Mouse (Mus musculus): ENCODE data around the gene Khdc1a. TPM values are rescaled to one million over a fixed set of nuclear protein-coding genes. Genes with fewer than 3 reads are reported as not detected.
"Not testable (repeated sequence)": the region's sequence is repeated elsewhere in the genome, so short reads cannot be mapped to it uniquely, and the experiment has no call there.

The Khdc1a gene
- polyA plus RNA-seq, 1 experiment, result not detected

DNA sequence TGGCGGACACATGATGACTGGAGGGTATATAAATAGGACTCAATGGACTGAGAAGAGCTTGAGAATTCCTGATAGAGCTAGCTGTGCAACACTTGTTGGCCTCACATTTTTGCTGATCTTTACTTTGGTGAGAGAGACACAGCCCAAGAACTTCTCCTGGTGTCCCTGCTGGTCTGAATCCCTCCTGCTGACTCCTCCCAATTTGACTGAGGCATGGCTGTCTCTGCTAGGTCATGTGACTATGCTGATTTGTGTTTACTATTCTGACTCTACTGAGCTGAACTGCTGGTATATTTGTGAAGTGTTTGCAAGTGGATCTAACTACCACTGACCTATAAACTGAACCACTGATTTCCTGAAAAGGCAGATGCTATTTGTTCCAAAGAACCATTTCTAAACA, 27.8 kb upstream of the Khdc1a start:
- WGBS, result 97% methylated on average over 1 of the region's 1 CpGs

DNA sequence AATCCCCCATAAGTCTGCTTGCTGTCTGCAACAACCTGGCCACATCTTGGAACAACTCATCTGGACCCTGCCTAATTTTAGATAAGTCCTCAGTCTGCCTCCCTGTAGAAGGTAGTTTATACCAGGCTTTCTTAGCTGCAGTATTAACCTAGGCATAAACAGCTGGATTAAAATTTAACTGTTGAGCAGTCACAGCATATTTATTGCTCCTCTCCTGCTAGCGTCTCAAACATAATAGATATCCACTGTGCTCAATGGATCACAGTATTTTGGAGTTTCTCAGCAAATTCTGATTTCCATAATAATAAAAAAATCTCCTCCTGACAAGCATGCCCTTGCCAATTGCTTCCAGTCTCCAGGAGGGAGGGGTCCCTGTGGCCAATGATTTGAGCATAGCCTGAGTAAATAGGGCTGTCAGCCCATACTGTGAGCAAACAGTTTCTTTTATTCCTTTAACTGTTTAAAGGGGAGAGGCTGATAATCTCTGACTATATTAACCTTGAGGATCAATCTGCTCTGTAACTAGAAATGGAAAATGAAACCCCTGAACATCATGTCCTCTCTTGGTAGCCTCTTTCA, 25.4 kb upstream of the Khdc1a start:
- 37% methylated on average over 1 of the region's 1 CpGs for WGBS

More for the DNA sequence above, 27.8 kb upstream of the Khdc1a start:
- no peak overlapping the region for H3K4me3 ChIP-seq (ENCODE audit: insufficient read depth, low read depth, low read length)
- TF ChIP-seq CTCF (IDR thresholded peaks at IDR 0.05; ENCODE audit: insufficient read depth, low read depth, low read length) (no peak), POLR2A (IDR thresholded peaks at IDR 0.05; ENCODE audit: insufficient read depth, low read depth, low read length) (no peak)
- H3K27ac ChIP-seq (ENCODE audit: insufficient read depth, low read depth, low read length), result no peak overlapping the region
- H3K4me1 ChIP-seq (ENCODE audit: control insufficient read depth, insufficient read depth, low read length), result no peaks in the 10 kb centered on the region

DNA sequence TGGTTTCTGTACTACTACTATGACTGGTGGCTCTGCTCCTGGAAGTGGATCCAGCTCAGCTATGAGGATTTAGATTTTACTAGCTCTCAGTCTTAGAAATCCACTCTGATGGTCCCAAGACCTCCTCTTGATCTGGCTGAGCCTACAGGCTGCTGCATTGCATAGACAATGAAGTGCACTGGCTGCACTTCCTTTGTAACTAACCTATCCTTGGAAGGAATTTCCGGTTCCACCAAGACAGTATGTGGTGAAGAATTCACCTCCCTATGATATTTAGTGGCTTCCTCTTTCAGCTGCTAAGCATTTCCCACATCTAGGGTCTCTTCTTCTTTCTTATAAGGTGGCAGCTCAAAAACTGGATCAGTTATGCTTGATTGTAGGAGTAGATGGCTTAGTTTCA, 24.8 kb upstream of the Khdc1a start:
- TF ChIP-seq POLR2A (IDR thresholded peaks at IDR 0.05; ENCODE audit: insufficient read depth, low read depth, low read length), result no peak
- TF ChIP-seq CTCF (IDR thresholded peaks at IDR 0.05; ENCODE audit: insufficient read depth, low read depth, low read length), result no peak
- WGBS, result 84% methylated on average over 1 of the region's 1 CpGs
- H3K27ac ChIP-seq (ENCODE audit: insufficient read depth, low read depth, low read length), result no peak overlapping the region
- H3K4me3 ChIP-seq (ENCODE audit: insufficient read depth, low read depth, low read length), result no peak overlapping the region
- H3K4me1 ChIP-seq (ENCODE audit: control insufficient read depth, insufficient read depth, low read length), result no peaks in the 10 kb centered on the region

More for the DNA sequence above, 25.4 kb upstream of the Khdc1a start:
- no peak overlapping the region for H3K4me3 ChIP-seq (ENCODE audit: insufficient read depth, low read depth, low read length)
- no peaks in the 10 kb centered on the region for H3K4me1 ChIP-seq (ENCODE audit: control insufficient read depth, insufficient read depth, low read length)
- no peak overlapping the region for H3K27ac ChIP-seq (ENCODE audit: insufficient read depth, low read depth, low read length)
- no peak for TF ChIP-seq POLR2A (IDR thresholded peaks at IDR 0.05; ENCODE audit: insufficient read depth, low read depth, low read length)
- no peak for TF ChIP-seq CTCF (IDR thresholded peaks at IDR 0.05; ENCODE audit: insufficient read depth, low read depth, low read length)

DNA sequence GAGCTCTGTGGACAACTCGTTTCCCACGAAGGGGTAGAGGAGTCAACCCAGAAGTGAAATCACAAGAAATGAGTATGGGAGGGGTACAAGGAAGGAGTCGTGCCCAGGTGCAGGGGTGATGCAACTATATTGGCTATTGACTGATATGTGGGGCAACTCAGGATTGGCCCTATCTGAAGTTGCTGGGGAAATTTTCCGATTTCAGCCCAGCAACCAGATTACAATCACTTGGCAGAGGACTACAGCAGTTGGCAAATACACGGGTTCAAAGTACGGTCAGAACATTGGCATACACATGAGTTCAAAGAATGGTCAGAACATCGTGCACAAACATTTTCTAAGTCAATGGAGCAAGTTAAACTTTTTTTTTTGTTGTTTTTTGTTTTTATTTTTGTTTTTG, 22.7 kb upstream of the Khdc1a start:
- H3K27ac ChIP-seq (ENCODE audit: insufficient read depth, low read depth, low read length), result no peak overlapping the region
- WGBS, result 93% methylated on average over 7 of the region's 7 CpGs
- no peak overlapping the region for H3K4me3 ChIP-seq (ENCODE audit: insufficient read depth, low read depth, low read length)
- no peaks in the 10 kb centered on the region for H3K4me1 ChIP-seq (ENCODE audit: control insufficient read depth, insufficient read depth, low read length)
- TF ChIP-seq POLR2A (IDR thresholded peaks at IDR 0.05; ENCODE audit: insufficient read depth, low read depth, low read length), result no peak
- no peak for TF ChIP-seq CTCF (IDR thresholded peaks at IDR 0.05; ENCODE audit: insufficient read depth, low read depth, low read length)

DNA sequence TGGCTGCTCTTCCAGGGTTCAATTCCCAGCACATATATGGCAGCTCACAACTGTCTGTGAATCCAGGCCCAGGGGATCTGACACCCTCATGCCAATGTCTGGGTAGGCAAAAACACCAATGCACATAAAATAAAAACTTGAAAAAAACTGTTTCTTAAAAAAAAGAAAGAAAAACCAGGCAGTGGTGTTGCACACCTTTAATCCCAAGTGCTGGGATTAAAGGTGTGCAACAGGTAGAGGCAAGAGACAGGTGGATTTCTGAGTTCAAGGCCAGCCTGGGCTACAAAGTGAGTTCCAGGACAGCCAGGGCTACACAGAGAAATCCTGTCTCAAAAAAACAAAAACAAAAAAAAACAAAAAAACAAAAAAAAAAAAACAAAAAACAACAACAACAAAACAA, 18.3 kb upstream of the Khdc1a start:
- H3K27ac ChIP-seq (ENCODE audit: insufficient read depth, low read depth, low read length); H3K4me3 ChIP-seq (ENCODE audit: insufficient read depth, low read depth, low read length); H3K4me1 ChIP-seq (ENCODE audit: control insufficient read depth, insufficient read depth, low read length): not testable (repeated sequence)

DNA sequence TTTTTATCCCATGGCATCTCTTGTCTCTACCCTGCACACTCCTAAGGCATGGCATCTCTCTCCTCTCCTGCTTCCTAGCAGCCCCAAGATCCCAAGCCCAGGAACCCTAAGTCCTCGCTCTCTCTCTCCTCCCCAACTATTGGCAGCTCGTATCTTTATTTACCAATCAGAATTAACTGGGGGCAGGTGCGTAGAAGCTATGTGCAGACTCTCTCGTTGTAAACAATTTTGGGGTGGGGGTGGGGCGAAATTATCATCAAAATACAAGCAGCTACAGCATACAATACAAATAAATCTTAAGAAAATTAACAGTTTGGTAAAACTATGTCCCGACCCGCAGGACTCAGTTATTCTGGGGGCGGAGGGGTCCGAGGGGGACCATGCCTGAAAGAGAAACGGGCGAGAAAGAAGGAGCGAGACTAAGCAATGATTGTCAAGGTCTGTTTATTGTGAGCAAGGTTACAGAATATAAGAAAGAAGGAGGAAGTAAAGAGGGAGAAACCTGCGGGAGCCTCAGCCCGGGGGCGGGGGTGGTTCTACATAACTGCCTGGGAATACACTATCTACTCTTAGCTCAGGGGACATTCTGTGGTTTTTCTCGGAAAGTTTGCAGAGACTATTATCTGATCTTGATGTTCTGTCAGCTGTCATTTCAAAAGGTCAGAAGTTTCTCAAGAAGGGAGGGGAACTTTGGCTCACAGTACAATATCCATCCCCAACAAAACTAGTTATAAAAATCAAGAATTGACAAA, 16.0 kb upstream of the Khdc1a start:
- WGBS, result 78% methylated on average over 16 of the region's 16 CpGs
- Histone ChIP-seq H3K27ac (ENCODE audit: insufficient read depth, low read depth, low read length) (no peak overlapping the region), H3K4me3 (ENCODE audit: insufficient read depth, low read depth, low read length) (no peak overlapping the region), H3K4me1 (ENCODE audit: control insufficient read depth, insufficient read depth, low read length) (no peaks in the 10 kb centered on the region)
- no peak for TF ChIP-seq CTCF (IDR thresholded peaks at IDR 0.05; ENCODE audit: insufficient read depth, low read depth, low read length)
- TF ChIP-seq POLR2A (IDR thresholded peaks at IDR 0.05; ENCODE audit: insufficient read depth, low read depth, low read length), result no peak

DNA sequence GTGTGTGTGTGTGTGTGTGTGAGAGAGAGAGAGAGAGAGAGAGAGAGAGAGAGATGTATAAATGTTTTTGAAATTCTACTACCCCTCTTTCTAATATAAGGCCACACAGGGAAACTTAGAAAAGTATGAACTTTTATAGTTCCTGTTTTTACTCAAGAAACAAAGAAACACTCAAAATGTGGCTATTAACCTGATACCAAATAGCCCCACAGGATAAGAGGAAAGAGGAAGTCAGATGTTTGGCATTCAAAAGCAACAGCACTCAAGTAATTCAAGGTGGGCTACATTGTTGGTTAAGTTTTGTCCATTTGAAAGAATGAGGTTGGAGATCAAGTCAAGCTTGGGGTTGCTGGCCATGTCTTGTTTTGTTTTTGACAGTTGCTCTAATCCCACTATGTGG, 13.6 kb upstream of the Khdc1a start:
- TF ChIP-seq POLR2A (IDR thresholded peaks at IDR 0.05; ENCODE audit: insufficient read depth, low read depth, low read length) (no peak), CTCF (IDR thresholded peaks at IDR 0.05; ENCODE audit: insufficient read depth, low read depth, low read length) (no peak)
- no peak overlapping the region for H3K27ac ChIP-seq (ENCODE audit: insufficient read depth, low read depth, low read length)
- H3K4me3 ChIP-seq (ENCODE audit: insufficient read depth, low read depth, low read length), result no peak overlapping the region
- H3K4me1 ChIP-seq (ENCODE audit: control insufficient read depth, insufficient read depth, low read length), result no peaks in the 10 kb centered on the region

DNA sequence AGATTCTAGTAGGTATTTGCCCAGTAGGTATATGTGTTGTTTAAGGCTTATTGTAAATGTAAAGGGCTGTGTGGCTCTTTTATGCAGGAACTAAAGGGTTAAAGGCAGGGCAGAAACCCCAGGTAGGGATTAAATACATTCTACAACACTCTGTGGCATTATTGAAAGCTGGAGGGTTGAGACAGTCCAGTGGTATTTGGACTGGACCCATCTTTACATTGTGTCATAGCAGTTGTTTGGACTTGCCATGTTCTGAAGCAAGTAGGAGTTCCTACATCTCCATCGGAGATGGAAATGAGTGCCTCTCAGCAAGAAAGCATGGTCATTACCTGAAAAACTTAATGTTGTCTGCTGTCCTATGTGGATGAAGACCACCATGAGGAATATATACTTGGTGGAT, 8.7 kb upstream of the Khdc1a start:
- Histone ChIP-seq H3K4me1 (ENCODE audit: control insufficient read depth, insufficient read depth, low read length) (no peaks in the 10 kb centered on the region), H3K27ac (ENCODE audit: insufficient read depth, low read depth, low read length) (no peak overlapping the region), H3K4me3 (ENCODE audit: insufficient read depth, low read depth, low read length) (no peak overlapping the region)
- TF ChIP-seq CTCF (IDR thresholded peaks at IDR 0.05; ENCODE audit: insufficient read depth, low read depth, low read length) (no peak), POLR2A (IDR thresholded peaks at IDR 0.05; ENCODE audit: insufficient read depth, low read depth, low read length) (no peak)
- 97% methylated on average over 1 of the region's 1 CpGs for WGBS

DNA sequence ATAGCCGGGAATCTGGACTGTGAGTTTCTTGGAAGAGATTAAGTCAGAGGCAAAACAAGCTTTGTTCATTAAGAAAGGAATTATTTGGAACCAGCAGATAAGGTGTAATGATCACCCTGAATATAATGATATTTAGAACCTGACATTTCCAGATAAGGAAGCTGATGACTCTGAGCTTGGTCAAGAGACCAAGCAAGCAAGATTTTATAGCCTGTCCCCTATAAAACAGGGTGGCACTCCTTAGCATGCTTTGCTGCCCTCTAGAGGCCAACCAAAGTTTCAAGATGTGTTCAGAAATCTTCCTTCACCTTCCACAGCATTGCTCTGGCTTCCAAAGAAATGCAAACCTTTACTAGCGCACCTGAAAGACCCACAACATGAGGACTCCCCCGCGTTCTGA, 5.2 kb upstream of the Khdc1a start:
- TF ChIP-seq CTCF (IDR thresholded peaks at IDR 0.05; ENCODE audit: insufficient read depth, low read depth, low read length), result no peak
- no peak for TF ChIP-seq POLR2A (IDR thresholded peaks at IDR 0.05; ENCODE audit: insufficient read depth, low read depth, low read length)
- 68% methylated on average over 4 of the region's 4 CpGs for WGBS
- Histone ChIP-seq H3K4me1 (ENCODE audit: control insufficient read depth, insufficient read depth, low read length) (no peaks in the 10 kb centered on the region), H3K27ac (ENCODE audit: insufficient read depth, low read depth, low read length) (no peak overlapping the region), H3K4me3 (ENCODE audit: insufficient read depth, low read depth, low read length) (no peak overlapping the region)

DNA sequence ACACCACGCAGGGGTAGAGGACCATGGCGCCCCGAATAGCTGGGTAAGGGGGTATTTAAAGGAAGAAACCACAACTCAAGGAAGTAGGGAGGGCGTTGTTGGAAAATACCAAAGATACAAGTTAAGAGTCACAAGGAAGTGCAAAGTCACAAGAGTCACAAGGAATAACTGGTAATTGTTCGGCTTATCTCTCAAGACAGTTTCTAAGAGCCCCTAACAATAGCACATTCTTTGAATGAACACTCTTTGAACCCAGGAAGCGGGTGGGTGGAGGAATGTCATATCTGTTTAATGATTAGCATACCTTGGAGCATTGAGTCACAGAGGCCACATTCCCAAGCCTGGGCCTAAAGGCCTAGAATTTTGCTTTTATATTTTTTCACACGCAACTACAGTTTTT, 4.7 kb upstream of the Khdc1a start:
- H3K27ac ChIP-seq (ENCODE audit: insufficient read depth, low read depth, low read length); H3K4me1 ChIP-seq (ENCODE audit: control insufficient read depth, insufficient read depth, low read length); H3K4me3 ChIP-seq (ENCODE audit: insufficient read depth, low read depth, low read length): not testable (repeated sequence)
- 91% methylated on average over 7 of the region's 7 CpGs for WGBS

DNA sequence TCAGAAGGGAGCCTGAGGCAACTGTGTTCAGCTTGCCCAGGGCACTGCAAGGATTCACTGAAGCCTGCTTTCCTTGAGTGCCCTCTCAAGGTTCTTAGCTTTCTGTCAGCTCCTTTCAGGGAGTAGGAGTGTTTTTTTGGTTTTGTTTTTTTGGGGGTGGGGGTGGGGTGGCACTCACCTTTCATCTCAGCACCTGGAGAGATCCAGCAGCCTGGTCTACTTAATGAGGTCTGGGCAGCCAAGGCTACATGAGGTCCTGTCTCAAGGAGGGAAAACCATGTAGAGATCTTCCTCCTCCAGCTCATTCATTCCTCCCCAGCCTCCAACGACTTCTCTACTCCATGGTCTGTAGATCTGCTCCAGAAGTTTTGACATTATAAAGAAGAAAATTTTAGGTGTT, 18.6 kb downstream of the Khdc1a start, which contains the start of gene Khdc1c:
TSS of gene Khdc1c (plus strand) at position 301 of the 400 bp plus-strand sequence.
- H3K4me1 ChIP-seq (ENCODE audit: control insufficient read depth, insufficient read depth, low read length); H3K4me3 ChIP-seq (ENCODE audit: insufficient read depth, low read depth, low read length); H3K27ac ChIP-seq (ENCODE audit: insufficient read depth, low read depth, low read length): not testable (repeated sequence)
- WGBS, result 76% methylated on average over 1 of the region's 1 CpGs
